Comparison of ENCODE assay signal across 21 mouse cellular contexts in the genomic region with DNA sequence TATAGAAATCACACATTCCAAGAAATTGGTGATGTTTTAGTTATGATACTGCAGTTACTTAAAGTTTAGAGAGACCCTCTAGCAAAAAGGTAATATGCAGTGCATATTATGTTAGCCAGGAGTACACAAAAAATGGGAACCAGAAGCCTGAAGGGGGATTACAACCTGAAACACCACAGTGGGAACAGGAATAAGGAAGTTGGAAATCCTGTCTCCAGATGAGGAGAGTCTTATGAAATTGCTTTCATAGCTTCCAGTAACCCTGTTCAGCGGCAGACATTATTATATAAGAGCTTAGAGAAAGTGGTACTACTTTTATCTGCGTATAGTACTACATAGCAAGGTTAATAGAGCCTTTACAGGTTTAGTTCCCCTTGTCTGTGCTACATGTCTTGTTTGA.
DNase-seq lines count a peak whose midpoint lies in the region; ATAC-seq and TF ChIP-seq lines count a peak whose summit lies in the region.
"Had no signal": no experiment of that assay in that cellular context is flagged by ENCODE, and none has a peak within 500 bp of the region (broad histone marks: within the 10 kb centered on the region; RNA-seq: fewer than 3 reads in every experiment).

No protein-coding gene starts in this region.

- H3K4me3 ChIP-seq in layer of hippocampus, adult 2 months, result no peak overlapping the region
- H3K4me3 ChIP-seq: embryonic facial prominence, embryonic 13.5 days; embryonic facial prominence, embryonic 15.5 days; erythroblast, embryonic 14.5 days; forebrain, embryonic 10.5 days; forebrain, embryonic 12.5 days had no signal

- peak overlapping the region; percentile 61 for H3K27ac ChIP-seq in layer of hippocampus, adult 2 months
- H3K27ac ChIP-seq: embryonic facial prominence, embryonic 13.5 days; embryonic facial prominence, embryonic 15.5 days; forebrain, embryonic 10.5 days; forebrain, embryonic 12.5 days had no signal

- peak; percentile 96 for ATAC-seq in granulocyte monocyte progenitor cell, adult 5-6 weeks (replicated peaks; ENCODE audit: poor library complexity, severe bottlenecking)
- ATAC-seq in megakaryocyte, adult 5-6 weeks (ENCODE audit: poor library complexity, severe bottlenecking), result peak; percentile 75
- ATAC-seq in megakaryocyte-erythroid progenitor cell, adult 5-6 weeks (replicated peaks; ENCODE audit: low FRiP score, low TSS enrichment, poor library complexity, severe bottlenecking), result no peak
- ATAC-seq: forebrain, embryonic 14.5 days had no signal

- no peak for DNase-seq in layer of hippocampus, adult 2 months (ENCODE audit: low spot score in 2 of 2)
- DNase-seq in layer of hippocampus, adult 18-20 months (ENCODE audit: low spot score in 2 of 2), result no peak
- DNase-seq in right cerebral cortex, postnatal 25 days, result no peak
- DNase-seq: adrenal gland, adult 2 months; adrenal gland, postnatal 10 days; adrenal gland, postnatal 25 days; cerebellum, adult 11 months; cerebellum, adult 18-20 months; cerebellum, adult 8-10 months; cerebellum, adult 9-11 months; cerebellum, postnatal 36 days; embryo, embryonic 11 days had no signal

- TF ChIP-seq CTCF in layer of hippocampus, adult 2 months (conservative IDR thresholded peaks at IDR 0.05), result no peak
